Mouse (Mus musculus): ENCODE data around the gene Timm10b. TPM values are rescaled to one million over a fixed set of nuclear protein-coding genes. Genes with fewer than 3 reads are reported as not detected.

Gene Timm10b
- total RNA-seq, 2 experiments from 2014 or later = 53.7 to 55.9 TPM

- intact Hi-C loops (cut with DNase I) = loop anchor here (10.0 kb wide), 1 partner anchor 234 kb away; the partner anchor contains the start of genes Cnga4 and Fam160a2
- no peak for DNase-seq
These were observed 1.1 kb upstream of the Timm10b start for GRCm38 (mm10) chr7:105638776-105639175.

GRCm38 (mm10) chr7:105639304-105639703 is 552 bp upstream of the Timm10b start:
- DNase-seq = no peak
- intact Hi-C loops (cut with DNase I) = loop anchor here (10.0 kb wide), 1 partner anchor 235 kb away; the partner anchor contains the start of genes Cnga4 and Fam160a2

GRCm38 (mm10) chr7:105640233-105640893 is 507 bp downstream of the Timm10b start, which contains the start of the genes Arfip2 and Gm45799:
Gene Arfip2, minus strand, starts transcription at chr7:105640416.
Gene Gm45799, plus strand, starts transcription at chr7:105640552.
- peak; percentile 94 for DNase-seq
- intact Hi-C loops (cut with DNase I) = loop anchor here (5.0 kb wide), 1 partner anchor 92 kb away; no protein-coding TSS in a partner anchor

GRCm38 (mm10) chr7:105640894-105641255 is 1.0 kb downstream of the Timm10b start:
- intact Hi-C loops (cut with DNase I) = loop anchor here (5.0 kb wide), 1 partner anchor 91 kb away; no protein-coding TSS in a partner anchor
- no peak for DNase-seq

GRCm38 (mm10) chr7:105641936-105642335 is 2.1 kb downstream of the Timm10b start:
- intact Hi-C loops (cut with DNase I) = loop anchor here (5.0 kb wide), 1 partner anchor 90 kb away; no protein-coding TSS in a partner anchor
- no peak for DNase-seq

- intact Hi-C loops (cut with DNase I) = loop anchor here (10.0 kb wide), 1 partner anchor 164 kb away; the partner anchor contains the start of gene Mrpl17
- DNase-seq = peak; percentile 62 to 69
These were observed 11.0 kb downstream of the Timm10b start, which contains the start of gene Dnhd1 for GRCm38 (mm10) chr7:105650639-105651435. Gene Dnhd1, plus strand, starts transcription at chr7:105650827.

- intact Hi-C loops (cut with DNase I) = no loop called here
- DNase-seq = no peak
These were observed 45.8 kb downstream of the Timm10b start for GRCm38 (mm10) chr7:105685541-105686197.

- no peak for DNase-seq
- intact Hi-C loops (cut with DNase I) = no loop called here
These were observed 51.0 kb downstream of the Timm10b start for GRCm38 (mm10) chr7:105690875-105691274.

Other genes starting within 250 kb of the Timm10b start
- 10 to 100 TPM; 11.0 to 12.2 TPM for gene Fam160a2, start 240.0 kb upstream of the Timm10b start, total RNA-seq (2021)
- gene Cnga4, start 235.5 kb upstream of the Timm10b start, total RNA-seq (2021) = not detected
- gene Cckbr, start 214.3 kb upstream of the Timm10b start, total RNA-seq (2021) = not detected
- gene Cavin3, start 157.8 kb upstream of the Timm10b start, total RNA-seq (2021) = 10 to 100 TPM; 10.1 to 13.2 TPM
- gene Smpd1, start 85.7 kb upstream of the Timm10b start, total RNA-seq (2021) = 10 to 100 TPM; 50.9 to 51.5 TPM
- 1 to 10 TPM; 5.3 to 8.6 TPM for gene Apbb1, start 58.4 kb upstream of the Timm10b start, total RNA-seq (2021)
- under 1 TPM in 1 of 2 experiments, not detected in 1; 0.36 TPM for gene Hpx, start 39.9 kb upstream of the Timm10b start, total RNA-seq (2021)
- gene Trim3, start 6.5 kb upstream of the Timm10b start, total RNA-seq (2021) = 10 to 100 TPM; 13.9 to 15.1 TPM
- gene Arfip2, start 360 bp downstream of the Timm10b start, total RNA-seq (2021) = 1 to 10 TPM; 5.7 to 8.0 TPM
- gene Gm45799, start 496 bp downstream of the Timm10b start, total RNA-seq (2021) = 1 to 10 TPM; 1.8 to 2.2 TPM
- gene Dnhd1, start 10.8 kb downstream of the Timm10b start, total RNA-seq (2021) = under 1 TPM; 0.43 to 0.62 TPM
- 10 to 100 TPM; 44.3 to 45.6 TPM for gene Ilk, start 96.5 kb downstream of the Timm10b start, total RNA-seq (2021)
- 10 to 100 TPM in 1 of 2 experiments, 1 to 10 TPM in 1; 9.9 to 13.3 TPM for gene Rrp8, start 97.3 kb downstream of the Timm10b start, total RNA-seq (2021)
- 10 to 100 TPM; 64.6 to 74.8 TPM for gene Taf10, start 104.3 kb downstream of the Timm10b start, total RNA-seq (2021)
- gene Tpp1, start 112.2 kb downstream of the Timm10b start, total RNA-seq (2021) = 10 to 100 TPM; 37.0 to 40.7 TPM
- gene Dchs1, start 147.6 kb downstream of the Timm10b start, total RNA-seq (2021) = 1 to 10 TPM; 3.1 to 4.0 TPM
- gene Mrpl17, start 171.0 kb downstream of the Timm10b start, total RNA-seq (2021) = 100 to 1,000 TPM in 1 of 2 experiments, 10 to 100 TPM in 1; 93.2 to 109 TPM

Data from gastrocnemius, postnatal 36 days (tissue).